Mouse (Mus musculus): ENCODE measurements around the gene Tcp11.

DNA sequence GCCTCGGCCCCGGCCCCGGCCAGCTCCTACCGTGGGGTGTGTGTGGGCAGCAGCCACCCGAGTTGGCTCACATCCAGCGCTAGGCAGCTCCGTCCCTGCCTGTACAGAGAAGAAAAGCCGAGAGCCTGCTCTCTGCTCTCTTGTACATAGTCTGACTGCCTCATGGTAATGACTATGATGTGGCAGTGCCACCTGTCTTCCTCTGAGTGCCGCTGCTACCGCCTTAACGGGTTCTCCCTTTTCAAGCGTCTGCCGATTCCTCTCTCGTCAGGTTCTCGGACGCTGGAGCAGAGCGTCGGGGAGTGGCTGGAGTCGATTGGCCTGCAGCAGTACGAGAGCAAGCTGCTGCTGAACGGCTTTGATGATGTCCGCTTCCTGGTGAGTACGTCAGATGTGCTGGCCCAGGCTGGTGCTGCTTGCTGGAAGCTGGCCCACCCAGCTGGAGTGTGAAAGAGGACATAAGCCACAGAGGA lies 38.1 kb downstream of the Tcp11 start:
- TF ChIP-seq CTCF (IDR thresholded peaks at IDR 0.05; ENCODE audit: insufficient read depth, low read length) (peak; percentile 49; the same call in 1 of the 2 replicates), POLR2A (IDR thresholded peaks at IDR 0.05; ENCODE audit: borderline replicate concordance, extremely low read depth, low read depth, low read length) (no peak)

Data from lung, adult 2 months (tissue).